Mouse (Mus musculus) intestine, embryonic 16.5 days (tissue): ENCODE measurements at regions not wholly inside any gene's neighbourhood (a gene's known extent, or its start where the extent isn't known, plus 50 kb on each side); places are given as distances from the start of the nearest gene placed in this dataset.

Experiments
- ATAC-seq: fragments of 200-750 bp; cut with Nextera tagmentation; 2 replicates; pipeline ENCODE4 v1.8.0; 2017; ENCODE audit warnings: moderate TSS enrichment, moderate library complexity
- H3K27ac ChIP-seq: fragments of 300-500 bp; sonication (generic); 2 replicates; pipeline ENCODE4 v1.5.1; 2014; ENCODE audit warnings: mild to moderate bottlenecking, low read length
- H3K27me3 ChIP-seq: fragments of 300-500 bp; sonication (generic); replicated peaks from 2 replicates; pipeline ENCODE4 v1.6.1; 2014; ENCODE audit warnings: low read length, control low read depth, mixed read lengths; ENCODE audit not compliant: control insufficient read depth, insufficient read depth
- H3K36me3 ChIP-seq: fragments of 300-500 bp; sonication (generic); 2 replicates; pipeline ENCODE4 v1.6.1; 2014; ENCODE audit warnings: low read length, control low read depth; ENCODE audit not compliant: control insufficient read depth, insufficient read depth
- H3K4me1 ChIP-seq: fragments of 300-500 bp; sonication (generic); 2 replicates; pipeline ENCODE4 v1.6.1; 2014; ENCODE audit warnings: low read length, control low read depth, mixed read lengths; ENCODE audit not compliant: control insufficient read depth, insufficient read depth
- H3K4me2 ChIP-seq: fragments of 300-500 bp; sonication (generic); 2 replicates; pipeline ENCODE4 v1.6.1; 2014; ENCODE audit warnings: low read depth, low read length, control low read depth
- H3K4me3 ChIP-seq: fragments of 300-500 bp; sonication (generic); 2 replicates; pipeline ENCODE4 v1.5.1; 2014; ENCODE audit warnings: mild to moderate bottlenecking, low read length
- H3K9ac ChIP-seq: fragments of 300-500 bp; sonication (generic); 2 replicates; pipeline ENCODE4 v1.6.1; 2014; ENCODE audit warnings: low read depth, low read length
- H3K9me3 ChIP-seq: fragments of 300-500 bp; sonication (generic); 2 replicates; pipeline ENCODE4 v1.6.1; 2016; ENCODE audit warnings: low read length, control low read depth; ENCODE audit not compliant: control insufficient read depth
- WGBS: fragments of 180-500 bp; shearing (Covaris S2); extraction: QIAGEN DNeasy Blood & Tissue Kit; methylation state at CpG from one replicate; pipeline ENCODE4 v1.1.7; 2014; 5-methylcytosine and 5-hydroxymethylcytosine counted together

GRCm38 (mm10) chr12:118521329-118521728 lies 220.1 kb upstream of the Sp4 start:
- Histone ChIP-seq H3K4me3 (no peak overlapping the region), H3K9ac (no peak overlapping the region), H3K36me3 (no peaks in the 10 kb centered on the region), H3K27ac (no peak overlapping the region), H3K4me1 (no peaks in the 10 kb centered on the region), H3K9me3 (no peaks in the 10 kb centered on the region), H3K4me2 (no peak overlapping the region), H3K27me3 (no peaks in the 10 kb centered on the region)
- no peak for ATAC-seq
- WGBS: 83% methylated on average over 1 of the region's 1 CpGs

GRCm38 (mm10) chr12:118519801-118520327 lies 218.6 kb upstream of the Sp4 start:
- Histone ChIP-seq H3K4me2 (no peak overlapping the region), H3K4me3 (no peak overlapping the region), H3K4me1 (no peaks in the 10 kb centered on the region), H3K27me3 (no peaks in the 10 kb centered on the region), H3K9me3 (no peaks in the 10 kb centered on the region), H3K27ac (no peak overlapping the region), H3K9ac (no peak overlapping the region), H3K36me3 (no peaks in the 10 kb centered on the region)
- 51% methylated on average over 10 of the region's 10 CpGs for WGBS
- no peak for ATAC-seq

- H3K36me3 ChIP-seq: no peaks in the 10 kb centered on the region
Measured at GRCm38 (mm10) chr12:118510989-118511388, 209.7 kb upstream of the Sp4 start.

GRCm38 (mm10) chr12:118508972-118509917 lies 208.0 kb upstream of the Sp4 start:
- Histone ChIP-seq H3K4me3 (no peak overlapping the region), H3K27ac (no peak overlapping the region), H3K9ac (no peak overlapping the region), H3K27me3 (no peaks in the 10 kb centered on the region), H3K36me3 (no peaks in the 10 kb centered on the region), H3K4me2 (no peak overlapping the region), H3K4me1 (no peaks in the 10 kb centered on the region), H3K9me3 (no peaks in the 10 kb centered on the region)
- 72% methylated on average over 8 of the region's 8 CpGs for WGBS
- no peak for ATAC-seq

More at GRCm38 (mm10) chr12:118510989-118511388, 209.7 kb upstream of the Sp4 start:
- Histone ChIP-seq H3K4me3 (no peak overlapping the region), H3K27me3 (no peaks in the 10 kb centered on the region), H3K4me2 (no peak overlapping the region), H3K9ac (no peak overlapping the region), H3K27ac (no peak overlapping the region), H3K9me3 (no peaks in the 10 kb centered on the region), H3K4me1 (no peaks in the 10 kb centered on the region)
- ATAC-seq: no peak
- 29% methylated on average over 4 of the region's 4 CpGs for WGBS

- ATAC-seq: no peak
- Histone ChIP-seq H3K4me3 (no peak overlapping the region), H3K27me3 (no peaks in the 10 kb centered on the region), H3K4me2 (no peak overlapping the region), H3K4me1 (no peaks in the 10 kb centered on the region), H3K9me3 (no peaks in the 10 kb centered on the region), H3K9ac (no peak overlapping the region), H3K36me3 (no peaks in the 10 kb centered on the region), H3K27ac (no peak overlapping the region)
- 27% methylated on average over 5 of the region's 5 CpGs for WGBS
Measured at GRCm38 (mm10) chr12:118500392-118500791, 199.2 kb upstream of the Sp4 start.

- no peak overlapping the region for H3K4me3 ChIP-seq
- 83% methylated on average over 5 of the region's 5 CpGs for WGBS
- ATAC-seq: no peak
Measured at GRCm38 (mm10) chr12:118488038-118488437, 186.8 kb upstream of the Sp4 start.

GRCm38 (mm10) chr12:118486434-118486833 lies 185.2 kb upstream of the Sp4 start:
- 82% methylated on average over 6 of the region's 6 CpGs for WGBS
- Histone ChIP-seq H3K4me1 (no peaks in the 10 kb centered on the region), H3K9ac (no peak overlapping the region), H3K27ac (no peak overlapping the region), H3K36me3 (no peaks in the 10 kb centered on the region), H3K9me3 (no peaks in the 10 kb centered on the region), H3K4me3 (no peak overlapping the region), H3K4me2 (no peak overlapping the region), H3K27me3 (no peaks in the 10 kb centered on the region)
- no peak for ATAC-seq

More at GRCm38 (mm10) chr12:118488038-118488437, 186.8 kb upstream of the Sp4 start:
- H3K27me3 ChIP-seq: no peaks in the 10 kb centered on the region
- H3K27ac ChIP-seq: no peak overlapping the region
- no peaks in the 10 kb centered on the region for H3K9me3 ChIP-seq
- no peaks in the 10 kb centered on the region for H3K4me1 ChIP-seq
- no peaks in the 10 kb centered on the region for H3K36me3 ChIP-seq
- H3K9ac ChIP-seq: no peak overlapping the region
- H3K4me2 ChIP-seq: no peak overlapping the region

- H3K27me3 ChIP-seq: no peaks in the 10 kb centered on the region
- H3K9ac ChIP-seq: no peak overlapping the region
- WGBS: 59% methylated on average over 2 of the region's 2 CpGs
- H3K4me3 ChIP-seq: no peak overlapping the region
- H3K4me2 ChIP-seq: no peak overlapping the region
- no peak for ATAC-seq
- H3K9me3 ChIP-seq: no peaks in the 10 kb centered on the region
- H3K4me1 ChIP-seq: no peaks in the 10 kb centered on the region
- H3K36me3 ChIP-seq: no peaks in the 10 kb centered on the region
- H3K27ac ChIP-seq: no peak overlapping the region
Measured at GRCm38 (mm10) chr12:118481347-118481746, 180.1 kb upstream of the Sp4 start.

- ATAC-seq: no peak
- no peak overlapping the region for H3K4me3 ChIP-seq
- H3K27ac ChIP-seq: no peak overlapping the region
- no peaks in the 10 kb centered on the region for H3K4me1 ChIP-seq
- no peak overlapping the region for H3K9ac ChIP-seq
- H3K36me3 ChIP-seq: no peaks in the 10 kb centered on the region
- H3K9me3 ChIP-seq: no peaks in the 10 kb centered on the region
- WGBS: 75% methylated on average over 3 of the region's 3 CpGs
- no peaks in the 10 kb centered on the region for H3K27me3 ChIP-seq
- H3K4me2 ChIP-seq: no peak overlapping the region
Measured at GRCm38 (mm10) chr12:118474732-118475131, 173.5 kb upstream of the Sp4 start.
